Mouse (Mus musculus) left cerebral cortex, postnatal 10 days (tissue): ENCODE measurements around the gene Ap5z1. TPM values are rescaled to one million over a fixed set of nuclear protein-coding genes. Genes with fewer than 3 reads are reported as not detected.

Source experiments
- DNase-seq, 2 experiments: peaks; one replicate each; pipeline ENCODE4 v3.0.0; 2021 to 2022; ENCODE audit warnings: low spot score in 2 of 2, mixed read lengths in 1 of 2; ENCODE audit errors: extremely low spot score in 1 of 2
- intact Hi-C: fragments of 180-260 bp; cut with DNase I; formaldehyde crosslinking; loops from one replicate; pipeline ENCODE4 v1.15.1; 2025
- total RNA-seq, 2 experiments: library from RNA; stranded (reverse); gene quantifications; 2 replicates each; pipeline ENCODE4 v1.2.3; 2021

The Ap5z1 gene
- total RNA-seq, 2 experiments from 2014 or later: 17.5 to 22.3 TPM

DNA sequence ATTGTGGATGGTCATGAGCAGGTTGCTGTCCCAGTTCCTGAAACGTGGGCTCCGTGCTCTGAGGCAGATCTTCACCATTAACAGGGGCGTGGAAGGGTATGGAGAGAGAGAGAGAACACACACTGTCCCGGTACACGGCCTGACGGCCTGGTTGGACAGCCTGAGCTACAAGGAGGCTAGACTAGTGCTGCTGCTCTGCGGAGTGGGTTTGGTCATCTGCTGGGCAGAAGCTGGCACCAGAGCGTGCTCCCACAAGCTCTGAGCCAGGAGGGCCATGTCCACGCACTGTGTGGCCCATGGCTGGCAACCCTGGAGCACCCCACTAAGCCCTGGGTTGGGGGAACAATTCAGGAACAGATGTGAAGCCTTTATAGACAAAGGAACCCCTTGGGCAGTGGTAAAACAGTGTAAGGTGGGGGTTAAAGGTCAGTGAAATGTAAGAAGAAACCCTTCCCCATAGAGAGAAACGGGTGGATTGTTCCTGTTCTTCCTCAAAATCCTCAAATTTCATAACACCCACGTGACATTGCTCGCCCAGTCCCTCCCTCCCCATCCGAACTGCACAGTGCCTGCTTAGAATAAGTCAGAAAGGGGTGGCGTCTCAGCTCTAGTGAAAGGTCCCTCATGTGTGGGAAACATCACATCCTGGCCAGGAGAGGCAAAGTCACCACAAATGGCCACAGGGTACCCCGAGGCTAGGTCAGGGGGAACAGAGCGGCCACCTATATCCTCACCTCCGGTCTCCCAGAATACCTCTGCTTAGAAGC is 4.8 kb upstream of the Ap5z1 start:
- no peak for DNase-seq
- intact Hi-C loops: loop anchor here (10.0 kb wide), 1 partner anchor 1614 kb away; no protein-coding TSS in a partner anchor

DNA sequence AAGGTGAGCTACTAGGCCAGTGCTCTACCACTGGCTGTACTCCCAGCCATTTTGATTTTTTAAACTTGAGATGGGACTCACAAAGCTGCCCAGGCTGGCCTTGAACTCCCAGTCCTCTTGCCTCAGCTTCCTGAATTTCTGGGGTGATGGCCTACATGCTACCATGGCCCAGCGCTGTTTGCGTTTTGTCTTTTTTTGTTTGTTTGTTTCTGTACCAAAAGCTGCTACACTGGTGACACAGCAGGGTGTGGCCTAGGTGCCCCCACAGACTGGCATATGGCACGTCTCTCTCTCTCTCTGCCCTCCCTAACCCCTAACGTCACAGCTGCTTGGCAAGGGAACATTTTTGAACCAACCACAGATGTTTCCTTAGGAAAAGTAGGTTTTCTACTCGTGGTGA is 3.9 kb upstream of the Ap5z1 start:
- no peak for DNase-seq
- intact Hi-C loops: loop anchor here (10.0 kb wide), 1 partner anchor 1615 kb away; no protein-coding TSS in a partner anchor

DNA sequence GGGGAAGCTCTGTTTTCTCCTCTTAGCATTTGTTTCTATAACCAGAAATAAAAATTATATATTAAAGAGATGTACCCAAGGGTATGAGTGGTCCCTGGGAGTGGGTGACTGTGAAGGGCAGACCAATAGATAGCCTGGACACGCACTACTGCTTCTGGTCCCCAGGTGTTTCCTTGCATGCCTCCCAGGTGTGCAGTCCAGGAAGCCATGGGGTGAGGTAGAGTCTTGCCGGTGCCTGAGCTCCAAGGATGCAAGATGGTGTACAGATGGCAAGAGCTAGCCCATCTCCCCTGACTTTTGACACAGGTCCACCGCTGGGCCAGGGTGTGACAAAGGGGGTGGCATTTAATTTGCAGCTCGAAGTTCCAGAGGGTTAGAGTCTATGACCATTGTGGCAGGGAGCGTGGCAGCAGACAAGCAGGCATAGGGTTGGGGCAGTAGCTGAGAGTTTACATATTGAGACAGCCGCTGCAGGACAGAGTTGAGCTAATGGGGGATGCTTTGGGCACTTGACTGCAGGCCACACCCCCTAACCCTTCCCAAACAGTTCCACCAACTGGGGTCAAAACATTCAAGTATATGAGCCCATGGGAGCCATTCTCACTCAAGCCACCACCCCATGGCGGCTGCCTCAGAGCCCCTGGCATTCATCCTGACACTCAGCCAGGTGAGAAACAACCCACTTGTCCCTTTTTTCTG is 1.7 kb upstream of the Ap5z1 start:
- intact Hi-C loops: no loop called here

DNA sequence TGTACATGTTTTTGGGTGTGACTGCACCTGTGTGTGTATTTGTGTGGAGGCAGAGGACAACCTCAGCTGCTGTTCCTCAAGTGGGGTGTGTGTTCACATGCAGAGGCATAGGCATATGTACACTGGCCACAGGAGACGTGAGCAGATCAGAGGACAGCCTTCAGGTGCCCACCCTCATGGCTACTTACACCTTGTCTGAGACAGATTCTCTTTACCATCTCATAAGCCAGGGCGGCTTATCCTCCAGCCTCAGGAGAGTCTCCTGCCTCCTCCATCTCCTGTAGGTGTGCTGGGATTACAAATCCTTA is 1.1 kb upstream of the Ap5z1 start:
- intact Hi-C loops: no loop called here
- DNase-seq: no peak

More for the DNA sequence above, 1.7 kb upstream of the Ap5z1 start:
- no peak for DNase-seq

- DNase-seq: no peak
- intact Hi-C loops: no loop called here
These were observed 733 bp upstream of the Ap5z1 start for GRCm38 (mm10) chr5:142463011-142463410.

- intact Hi-C loops: no loop called here
- DNase-seq: no peak
These were observed 4.6 kb downstream of the Ap5z1 start for GRCm38 (mm10) chr5:142468375-142468774.

DNA sequence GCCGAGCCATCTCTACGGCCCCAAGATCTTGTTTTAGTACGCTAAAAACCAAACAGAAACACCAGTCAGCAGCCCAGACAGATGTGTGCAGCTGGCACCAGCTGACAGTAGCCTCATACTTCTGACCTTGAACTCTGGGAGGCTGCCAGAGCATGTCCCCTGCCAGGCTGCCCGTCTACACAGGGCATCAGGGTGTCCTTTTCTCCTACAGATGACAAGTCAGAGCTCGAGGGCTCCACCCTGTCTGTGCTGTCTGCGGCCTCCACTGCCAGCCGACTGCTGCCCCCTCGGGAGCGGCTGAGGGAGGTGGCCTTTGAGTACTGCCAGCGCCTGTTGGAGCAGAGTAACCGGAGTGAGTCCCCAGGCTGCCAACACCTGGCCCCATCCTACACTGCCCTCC is 6.1 kb downstream of the Ap5z1 start:
- intact Hi-C loops: no loop called here
- DNase-seq: no peak

GRCm38 (mm10) chr5:142473696-142474095 is 10.0 kb downstream of the Ap5z1 start:
- peak in 1 of 2 experiments; percentile 80 for DNase-seq
- intact Hi-C loops: no loop called here

GRCm38 (mm10) chr5:142475669-142476068 is 11.9 kb downstream of the Ap5z1 start:
- intact Hi-C loops: loop anchor here (5.0 kb wide), 1 partner anchor 77 kb away; the partner anchor contains the start of gene Radil
- DNase-seq: no peak

DNA sequence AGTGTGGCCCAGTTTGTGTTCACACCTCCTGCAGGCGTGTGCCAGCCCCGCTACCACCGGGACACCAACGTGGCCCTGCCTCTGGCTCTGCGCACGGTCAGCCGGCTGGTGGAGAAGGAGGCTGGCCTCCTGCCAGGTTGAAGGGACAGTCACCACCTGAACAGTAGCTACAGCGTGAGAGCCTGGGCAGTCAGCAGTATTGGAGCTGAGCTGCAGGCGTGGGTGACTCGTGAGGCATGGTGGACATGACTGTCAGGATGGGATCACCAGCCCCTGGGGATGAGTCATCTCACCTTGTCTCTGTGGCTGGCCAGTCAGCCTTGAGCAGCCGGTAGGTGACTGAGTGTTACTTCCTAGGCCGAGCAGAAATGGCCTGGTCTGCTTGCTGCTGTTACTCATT is 13.6 kb downstream of the Ap5z1 start:
- intact Hi-C loops: loop anchor here (5.0 kb wide), 1 partner anchor 75 kb away; the partner anchor contains the start of gene Radil
- DNase-seq: no peak

GRCm38 (mm10) chr5:142477866-142478615 is 14.3 kb downstream of the Ap5z1 start:
- intact Hi-C loops: loop anchor here (5.0 kb wide), 1 partner anchor 74 kb away; the partner anchor contains the start of gene Radil
- no peak for DNase-seq

- intact Hi-C loops: loop anchor here (5.0 kb wide), 1 partner anchor 73 kb away; the partner anchor contains the start of gene Radil
- DNase-seq: peak; percentile 80 to 89
These were observed 15.2 kb downstream of the Ap5z1 start for GRCm38 (mm10) chr5:142478829-142479435.

DNA sequence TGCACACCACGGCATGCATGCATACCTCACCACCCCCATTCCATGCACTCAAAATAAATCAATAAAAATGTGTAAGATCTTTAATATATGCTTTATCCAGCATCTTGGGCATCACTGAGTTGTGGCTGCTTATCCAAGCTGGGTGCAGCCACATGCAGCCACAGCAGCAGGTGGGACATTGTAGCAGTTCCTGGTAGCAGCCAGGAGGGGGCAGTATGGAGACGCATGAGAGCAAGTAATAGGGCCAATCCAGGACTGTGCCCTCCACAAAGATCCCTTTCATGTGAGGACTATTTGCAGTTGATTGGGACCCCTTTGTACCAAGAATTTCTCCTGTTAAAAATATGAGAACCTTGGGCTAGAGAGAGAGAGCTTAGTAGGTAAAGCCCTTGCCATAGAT is 18.8 kb downstream of the Ap5z1 start:
- DNase-seq: no peak
- intact Hi-C loops: no loop called here

DNA sequence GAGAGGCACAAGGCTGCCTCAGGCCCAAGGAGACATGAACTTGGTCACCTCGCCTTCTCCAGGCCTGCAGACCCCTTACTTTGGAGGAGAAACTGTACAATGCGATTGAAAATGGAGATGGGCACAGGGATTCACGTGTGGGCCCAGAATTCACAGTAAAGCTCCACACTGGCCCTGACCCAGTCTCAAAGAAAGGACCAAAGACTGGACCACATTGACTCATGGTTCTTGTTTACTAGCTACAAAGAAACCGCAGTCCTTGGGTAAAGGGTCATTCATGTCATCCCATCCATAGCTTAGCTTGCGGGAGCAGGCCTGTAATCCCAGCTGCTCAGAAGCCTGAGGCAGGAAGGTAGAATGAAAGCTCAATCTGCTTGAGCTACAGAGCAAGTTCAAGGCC is 19.8 kb downstream of the Ap5z1 start:
- intact Hi-C loops: no loop called here
- DNase-seq: no peak

DNA sequence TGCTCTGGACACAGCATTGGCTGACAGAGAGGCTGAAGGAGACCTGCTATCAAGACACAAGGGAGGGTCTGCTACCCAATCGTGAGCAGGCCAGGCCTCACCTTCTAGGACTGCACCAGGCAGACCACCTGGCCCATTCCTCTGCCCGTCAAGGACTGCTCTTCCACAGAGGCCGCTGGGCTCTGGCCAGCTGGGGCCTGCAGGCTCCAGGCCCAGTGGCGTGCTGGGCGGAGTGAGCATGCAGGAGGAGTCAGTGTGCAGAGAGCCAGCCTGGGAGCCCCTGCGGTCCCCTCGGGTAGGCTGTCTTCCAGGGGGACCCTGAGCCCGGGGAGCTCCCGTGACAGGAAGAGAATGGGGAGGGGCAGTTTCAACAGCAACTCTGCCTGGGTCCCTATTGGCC is 22.9 kb downstream of the Ap5z1 start:
- no peak for DNase-seq
- intact Hi-C loops: no loop called here

DNA sequence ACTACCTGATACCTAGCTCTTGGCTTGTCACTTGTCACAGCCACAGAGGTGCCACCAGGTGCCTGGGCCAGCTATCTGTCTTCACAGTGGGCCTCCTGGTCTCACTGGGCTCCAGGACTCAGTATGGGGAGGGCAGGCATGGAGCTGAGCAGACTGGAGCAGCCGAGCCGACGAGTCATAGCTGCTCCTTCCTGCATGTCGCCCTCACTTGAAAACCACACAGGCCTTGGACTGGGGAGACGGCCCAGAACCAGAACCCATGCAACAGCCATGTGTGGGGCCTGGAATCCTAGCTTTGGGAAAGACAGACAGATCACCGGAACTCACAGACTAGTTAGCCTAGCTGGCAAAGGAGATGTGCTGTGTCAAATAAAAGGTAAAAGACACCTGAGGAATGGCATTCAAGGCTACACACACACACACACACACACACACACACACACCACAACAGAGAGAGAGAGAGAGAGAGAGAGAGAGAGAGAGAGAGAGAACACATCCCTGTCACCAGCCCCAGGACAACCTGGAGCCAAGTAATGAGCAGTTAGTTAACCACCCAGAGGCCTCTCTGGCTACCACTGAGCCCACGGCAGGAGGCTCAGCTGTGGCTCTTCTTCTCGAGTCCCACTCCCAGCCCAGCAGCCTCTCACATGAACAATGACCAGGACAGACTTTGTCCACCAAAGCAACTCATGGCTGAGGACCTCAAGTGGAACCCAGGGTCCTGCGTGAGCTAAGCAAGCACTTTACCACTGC is 26.4 kb downstream of the Ap5z1 start:
- DNase-seq: no peak
- intact Hi-C loops: loop anchor here (10.0 kb wide), 1 partner anchor 225 kb away; no protein-coding TSS in a partner anchor

- intact Hi-C loops: loop anchor here (10.0 kb wide), 1 partner anchor 221 kb away; no protein-coding TSS in a partner anchor
These were observed 29.6 kb downstream of the Ap5z1 start for GRCm38 (mm10) chr5:142493307-142493706.

More at GRCm38 (mm10) chr5:142493307-142493706, 29.6 kb downstream of the Ap5z1 start:
- no peak for DNase-seq
